Mouse (Mus musculus) T-helper 17 cell (primary cell): ENCODE results near the gene Dync1li1.

Experiments used
- in situ Hi-C, 2 experiments: fragments of 300-600 bp; cut with MboI, MseI; formaldehyde crosslinking; loops; 1 replicate in 1 of 2; 2 replicates in 1 of 2; pipeline ENCODE4 v1.15.1; 2025; ENCODE audit warnings: high pct_unique_total_duplicates in 2 of 2

Dync1li1 gene

GRCm38 (mm10) chr9:114727315-114727714, 38.7 kb downstream of the Dync1li1 start:
- in situ Hi-C loops: loop anchor here in 1 of 2 experiments (5.0 kb wide), 1 partner anchor 85 kb away; the partner anchor contains the start of gene Cnot10

DNA sequence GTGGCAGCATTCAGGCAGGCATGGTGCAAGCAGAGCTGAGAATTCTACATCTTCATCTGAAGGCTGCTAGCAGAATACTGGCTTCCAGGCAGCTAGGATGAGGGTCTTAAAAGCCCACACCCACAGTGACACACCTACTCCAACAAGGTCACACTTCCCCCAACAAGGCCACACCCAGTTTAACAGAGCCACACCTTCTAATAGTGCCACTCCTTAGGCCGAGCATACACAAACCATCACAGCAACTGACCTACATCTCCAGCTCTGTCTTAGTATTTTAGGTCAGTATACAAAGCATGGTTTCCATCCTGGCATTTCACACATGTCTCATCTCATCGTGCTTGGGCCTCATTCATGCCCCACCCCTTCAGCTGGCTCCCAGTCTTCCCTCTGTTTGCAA, 39.8 kb downstream of the Dync1li1 start:
- in situ Hi-C loops: loop anchor here in 1 of 2 experiments (5.0 kb wide), 1 partner anchor 86 kb away; the partner anchor contains the start of gene Cnot10

- in situ Hi-C loops: loop anchor here in 1 of 2 experiments (5.0 kb wide), 1 partner anchor 88 kb away; the partner anchor contains the start of gene Cnot10
These were observed 41.6 kb downstream of the Dync1li1 start for GRCm38 (mm10) chr9:114729911-114730805.

DNA sequence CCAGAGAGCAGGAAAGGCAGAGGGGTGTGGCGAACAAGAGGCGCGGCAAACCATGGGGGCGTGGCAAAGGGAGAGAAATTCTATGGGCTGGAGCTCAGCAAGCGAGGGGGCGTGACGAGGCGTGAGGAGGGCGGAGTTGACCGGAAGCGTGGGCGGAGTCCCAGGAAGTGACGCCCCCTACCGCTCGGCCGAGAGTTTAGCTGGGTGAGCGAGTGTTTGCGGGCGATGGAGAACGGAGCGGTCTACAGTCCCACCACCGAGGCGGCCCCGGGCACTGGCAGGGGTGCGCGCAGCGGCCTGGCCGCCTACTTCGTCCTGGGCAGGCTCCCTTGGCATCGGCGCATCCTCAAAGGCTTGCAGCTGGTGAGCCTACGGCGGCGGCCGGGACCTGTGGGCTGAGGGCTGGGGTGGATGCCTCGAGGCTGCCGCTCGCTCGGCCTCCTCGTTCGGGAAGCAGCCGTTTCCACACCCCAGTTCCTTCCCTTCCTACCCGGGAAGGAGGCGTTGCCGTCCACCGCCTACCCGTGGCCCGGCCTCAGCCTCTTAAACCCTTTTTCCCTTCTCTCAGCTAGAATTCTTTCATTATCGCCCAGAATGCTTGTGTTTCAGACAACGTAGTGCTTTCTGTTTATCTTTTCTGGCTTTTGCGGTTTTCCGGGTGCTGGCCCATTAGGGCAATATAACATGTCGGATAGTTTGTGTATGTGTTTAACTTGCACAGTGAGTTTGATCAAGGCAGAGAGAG, 42.6 kb downstream of the Dync1li1 start, which contains the start of gene Cmtm6:
Gene Cmtm6, plus strand, starts transcription at position 106 of the 745 bp plus-strand sequence.
- in situ Hi-C loops: no loop called here

- in situ Hi-C loops: no loop called here
These were observed 43.5 kb downstream of the Dync1li1 start for GRCm38 (mm10) chr9:114731871-114732682.

DNA sequence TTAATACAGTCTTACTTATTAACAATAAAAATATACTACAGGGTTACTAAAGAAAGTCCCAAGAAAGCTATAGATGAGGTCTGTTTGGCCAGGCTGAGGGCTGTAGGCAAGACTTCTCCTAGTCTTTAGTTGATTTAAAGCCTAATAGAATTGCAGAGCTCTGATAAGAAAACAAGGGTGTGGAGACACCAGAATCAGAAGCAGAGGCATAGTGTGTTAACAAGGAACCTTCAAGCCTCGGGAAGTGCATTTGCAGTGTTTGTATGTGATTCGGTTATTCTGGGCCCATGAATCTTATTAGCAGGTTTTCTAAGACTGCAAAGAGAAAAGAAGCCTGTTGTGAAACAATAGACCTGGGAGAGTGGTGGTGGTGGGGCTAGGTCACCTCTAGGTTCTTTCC, 44.6 kb downstream of the Dync1li1 start:
- in situ Hi-C loops: no loop called here

DNA sequence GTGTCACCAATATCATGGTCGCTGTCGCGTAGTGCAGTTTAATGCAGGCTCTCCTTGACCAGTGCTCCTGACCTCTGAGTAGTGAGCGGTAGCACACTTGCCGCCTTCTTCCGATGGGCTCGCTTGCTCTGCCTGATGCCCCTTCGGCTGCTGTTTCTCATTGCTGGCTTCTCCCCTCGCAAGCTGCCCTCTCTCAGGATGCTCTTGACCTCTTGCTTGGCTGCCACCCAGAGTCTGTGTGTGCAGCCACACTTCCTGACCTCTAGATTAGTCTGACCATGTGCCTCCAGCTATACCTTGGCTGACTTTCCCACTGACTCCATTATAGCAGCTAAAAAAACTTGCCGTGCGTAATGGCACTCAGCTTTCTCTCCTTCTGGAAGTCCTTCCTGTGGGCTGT, 47.9 kb downstream of the Dync1li1 start:
- in situ Hi-C loops: no loop called here

DNA sequence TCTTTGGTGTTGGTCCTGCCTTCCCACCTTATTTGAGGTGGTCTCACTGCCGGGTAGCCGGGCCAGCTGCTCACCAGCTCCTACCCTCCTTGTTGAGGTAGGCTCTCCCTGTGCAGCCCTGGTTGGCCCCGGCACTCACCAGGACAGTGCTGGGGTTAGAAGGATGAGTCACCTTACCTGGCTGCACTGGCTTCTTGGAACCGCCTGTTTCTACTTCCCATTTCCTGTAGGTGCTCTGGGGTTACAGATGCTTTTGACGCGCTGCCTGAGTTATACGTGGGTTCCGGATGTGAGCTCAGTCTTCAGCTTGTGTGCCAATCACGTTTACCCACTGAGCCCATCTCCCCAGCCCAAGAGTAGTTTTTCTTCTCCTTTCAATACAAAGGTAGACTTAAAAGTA, 51.7 kb downstream of the Dync1li1 start:
- in situ Hi-C loops: no loop called here

DNA sequence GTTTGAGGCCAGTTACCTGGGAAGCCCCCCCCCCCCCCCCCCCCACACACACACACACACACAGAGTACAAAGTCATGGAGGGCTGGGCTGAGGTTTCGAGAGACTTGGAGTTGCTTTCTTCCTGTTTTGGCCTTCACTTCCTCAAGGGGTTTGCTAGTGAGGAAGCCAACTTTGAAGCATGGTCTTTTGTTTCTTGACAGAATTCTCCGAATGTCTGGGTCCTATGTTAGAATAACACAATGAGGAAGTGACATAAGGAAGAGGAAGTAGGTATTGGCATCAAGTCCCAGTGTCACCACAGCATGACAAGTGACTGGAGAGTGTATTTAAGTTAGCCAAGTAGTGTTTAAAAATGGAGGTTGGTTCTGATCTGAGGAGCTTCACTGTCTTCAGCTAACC, 54.1 kb downstream of the Dync1li1 start:
- in situ Hi-C loops: no loop called here

DNA sequence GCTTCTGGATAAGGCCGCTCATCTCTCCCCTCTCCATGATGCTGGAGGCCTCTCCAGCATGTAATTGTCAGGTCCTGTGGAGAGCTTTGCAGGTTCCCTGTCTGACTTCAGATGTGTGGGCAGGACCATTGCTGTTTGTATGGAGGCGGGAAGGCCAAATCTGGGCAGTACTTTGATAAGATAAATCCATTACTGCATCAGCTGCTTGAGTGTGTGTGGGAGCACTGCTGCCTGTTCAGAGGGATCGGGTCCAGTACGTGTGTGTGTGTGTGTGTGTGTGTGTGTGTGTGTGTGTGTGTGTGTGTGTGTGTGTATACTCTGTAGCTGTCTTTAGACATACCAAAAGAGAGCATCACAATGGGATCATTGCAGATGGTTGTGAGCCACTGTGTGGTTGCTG, 56.6 kb downstream of the Dync1li1 start:
- in situ Hi-C loops: no loop called here

GRCm38 (mm10) chr9:114745654-114746053, 57.1 kb downstream of the Dync1li1 start:
- in situ Hi-C loops: no loop called here

- in situ Hi-C loops: no loop called here
These were observed 58.4 kb downstream of the Dync1li1 start for GRCm38 (mm10) chr9:114747012-114747411.

DNA sequence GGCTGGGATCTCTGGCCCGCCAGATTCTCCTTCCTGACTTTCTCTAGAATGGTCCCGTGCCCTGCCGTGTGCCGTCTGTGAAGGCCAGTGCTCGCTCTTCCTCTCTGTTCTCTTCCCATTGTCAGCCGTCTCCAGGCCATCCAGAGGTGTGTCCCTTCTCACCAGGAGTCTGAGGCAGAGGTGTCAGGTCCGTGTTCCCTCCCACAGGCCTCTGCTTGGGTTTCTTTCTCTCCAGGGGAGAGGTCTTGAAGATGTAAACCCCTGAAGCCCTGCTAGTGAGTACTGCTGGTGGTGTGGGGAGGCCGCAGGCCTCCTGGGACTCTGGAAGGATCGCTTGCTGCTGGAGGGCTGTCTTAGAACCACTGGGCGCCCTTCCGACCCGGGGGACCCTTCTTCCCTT, 58.9 kb downstream of the Dync1li1 start:
- in situ Hi-C loops: no loop called here

DNA sequence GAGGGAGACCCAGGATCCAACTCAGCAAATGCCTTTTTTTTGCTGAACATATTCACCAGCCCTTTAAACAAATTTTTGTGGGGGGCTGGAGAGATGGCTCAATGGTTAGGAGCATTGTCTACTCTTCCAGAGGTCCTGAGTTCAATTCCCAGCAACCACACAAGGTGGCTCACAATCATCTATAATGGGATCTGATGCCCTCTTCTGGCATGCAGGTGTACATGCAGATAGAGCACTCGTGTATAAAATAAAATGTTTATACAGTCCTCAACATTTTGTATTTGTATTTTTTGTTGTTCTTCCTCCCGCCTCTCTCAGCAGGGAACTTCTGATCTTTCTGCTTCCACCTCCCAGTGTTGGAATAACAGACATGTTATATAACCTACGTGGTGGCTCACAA, 63.0 kb downstream of the Dync1li1 start:
- in situ Hi-C loops: no loop called here

- in situ Hi-C loops: no loop called here
These were observed 63.7 kb downstream of the Dync1li1 start for GRCm38 (mm10) chr9:114752311-114752710.

GRCm38 (mm10) chr9:114752863-114753484, 64.4 kb downstream of the Dync1li1 start:
- in situ Hi-C loops: no loop called here

- in situ Hi-C loops: loop anchor here in 1 of 2 experiments (5.0 kb wide), 1 partner anchor 34 kb away; no protein-coding TSS in a partner anchor
These were observed 69.7 kb downstream of the Dync1li1 start for GRCm38 (mm10) chr9:114758272-114758671.

- in situ Hi-C loops: loop anchor here in 1 of 2 experiments (5.0 kb wide), 1 partner anchor 34 kb away; no protein-coding TSS in a partner anchor
These were observed 70.2 kb downstream of the Dync1li1 start for GRCm38 (mm10) chr9:114758801-114759200.

- in situ Hi-C loops: loop anchor here in 1 of 2 experiments (5.0 kb wide), 2 partner anchors 32 to 57 kb away; no protein-coding TSS in a partner anchor
These were observed 71.3 kb downstream of the Dync1li1 start for GRCm38 (mm10) chr9:114759886-114760285.

DNA sequence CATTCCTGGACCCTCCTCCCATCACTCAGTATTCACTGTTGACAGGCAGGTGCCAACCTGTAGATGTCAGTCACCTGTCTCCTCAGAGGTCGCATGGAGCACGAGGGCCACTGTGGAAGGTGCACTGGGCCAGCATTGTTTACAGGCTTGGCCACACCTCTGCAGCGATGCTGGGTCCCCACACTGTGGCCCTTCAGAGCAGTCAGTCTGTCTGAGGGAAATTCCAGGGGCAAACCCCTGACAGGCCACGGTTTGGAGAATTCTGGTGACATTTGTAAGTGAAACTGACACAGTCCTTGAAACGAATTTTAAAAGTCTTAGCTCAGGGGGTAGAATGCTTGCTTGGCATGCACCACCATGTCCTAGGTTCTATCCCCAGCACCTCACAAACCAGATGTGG, 71.8 kb downstream of the Dync1li1 start:
- in situ Hi-C loops: loop anchor here in 1 of 2 experiments (5.0 kb wide), 1 partner anchor 57 kb away; no protein-coding TSS in a partner anchor
